ENCODE assay signal across 9 mouse cellular contexts in genomic region chr9:58155366-58155765, GRCm38 (mm10). TPM values are rescaled to one million over a fixed set of nuclear protein-coding genes. Genes with fewer than 3 reads are reported as not detected.
DNase-seq lines count a peak whose midpoint lies in the region; ATAC-seq lines count a peak whose summit lies in the region.
"Had no signal": no experiment of that assay in that cellular context is flagged by ENCODE, and none has a peak within 500 bp of the region (broad histone marks: within the 10 kb centered on the region; RNA-seq: fewer than 3 reads in every experiment).

No protein-coding gene starts in this region.

- no peak overlapping the region for H3K4me2 ChIP-seq in liver, embryonic 12.5 days
- no peak overlapping the region for H3K4me2 ChIP-seq in forebrain, embryonic 13.5 days
- peak overlapping the region; percentile 91 for H3K4me2 ChIP-seq in limb, embryonic 13.5 days (replicated peaks)

- H3K9ac ChIP-seq in liver, embryonic 12.5 days: no peak overlapping the region
- H3K9ac ChIP-seq in forebrain, embryonic 13.5 days: no peak overlapping the region
- H3K9ac ChIP-seq in limb, embryonic 13.5 days: peak overlapping the region; percentile 3; the same call in 1 of the 2 replicates

- no peaks in the 10 kb centered on the region; the same call in 1 of the 2 replicates for H3K27me3 ChIP-seq in liver, embryonic 12.5 days (replicated peaks)
- no peaks in the 10 kb centered on the region for H3K27me3 ChIP-seq in forebrain, embryonic 13.5 days
- H3K27me3 ChIP-seq in limb, embryonic 13.5 days: no peaks in the 10 kb centered on the region

- H3K36me3 ChIP-seq in liver, embryonic 12.5 days: no peaks in the 10 kb centered on the region
- H3K36me3 ChIP-seq in forebrain, embryonic 13.5 days (ENCODE audit: poor library complexity, severe bottlenecking): no peaks in the 10 kb centered on the region
- peaks cover 53% of the 10 kb centered on the region for H3K36me3 ChIP-seq in limb, embryonic 13.5 days

- H3K4me3 ChIP-seq in liver, embryonic 12.5 days: no peak overlapping the region
- H3K4me3 ChIP-seq in forebrain, embryonic 13.5 days: no peak overlapping the region
- H3K4me3 ChIP-seq in limb, embryonic 13.5 days: peak overlapping the region; percentile 50; the same call in 1 of the 2 replicates

- H3K9me3 ChIP-seq in liver, embryonic 12.5 days (replicated peaks): no peaks in the 10 kb centered on the region
- H3K9me3 ChIP-seq in forebrain, embryonic 13.5 days (replicated peaks): no peaks in the 10 kb centered on the region
- H3K9me3 ChIP-seq in limb, embryonic 13.5 days: no peaks in the 10 kb centered on the region

- no peak overlapping the region for H3K27ac ChIP-seq in liver, embryonic 12.5 days
- H3K27ac ChIP-seq in forebrain, embryonic 13.5 days: peak overlapping the region; percentile 31; the same call in 1 of the 2 replicates
- peak overlapping the region; percentile 100 for H3K27ac ChIP-seq in limb, embryonic 13.5 days

- DNase-seq in liver: peak; percentile 65
- peak; percentile 66 to 78 for DNase-seq in heart, postnatal 14 days
- DNase-seq in thymus, postnatal 0 days (ENCODE audit: low spot score): no peak
- no peak for DNase-seq in thymus, postnatal 14 days

- 50% methylated on average over 3 of the region's 3 CpGs for WGBS in liver, embryonic 12.5 days (ENCODE audit: insufficient replicate concordance)
- 45% methylated on average over 3 of the region's 3 CpGs for WGBS in forebrain, embryonic 13.5 days
- 40% methylated on average over 3 of the region's 3 CpGs for WGBS in limb, embryonic 13.5 days

- no peak for ATAC-seq in liver, embryonic 12.5 days
- 0 out of 2 replicates have a peak, but pooled peaks have one; percentile 39 for ATAC-seq in forebrain, embryonic 13.5 days
- no peak for ATAC-seq in limb, embryonic 13.5 days (ENCODE audit: low FRiP score, low read depth)
- no peak for ATAC-seq in erythroblast, adult 5-6 weeks (replicated peaks; ENCODE audit: low FRiP score, poor library complexity, severe bottlenecking)

- H3K4me1 ChIP-seq in liver, embryonic 12.5 days: peaks cover 11% of the 10 kb centered on the region; the same call in 1 of the 2 replicates
- H3K4me1 ChIP-seq in forebrain, embryonic 13.5 days: peaks cover 28% of the 10 kb centered on the region
- H3K4me1 ChIP-seq in limb, embryonic 13.5 days: peaks cover 84% of the 10 kb centered on the region

- intact Hi-C loops in heart, postnatal 14 days (cut with DNase I): no loop called here

RNA-seq across cellular contexts. Expression of gene Ccdc33, which starts 36.7 kb away (rescaled TPM):
- polyA plus RNA-seq in liver, embryonic 12.5 days (2016; fragmentation: Nextera tagmentation; extraction: Ambion mirVana): not detected in 2 replicates
- 1.1 and 1.8 TPM in 2 replicates for polyA plus RNA-seq in forebrain, embryonic 13.5 days (2015; fragmentation: Nextera tagmentation; extraction: Ambion mirVana)
- total RNA-seq in heart, postnatal 14 days (2021): under 1 TPM in 1 of 2 experiments, not detected in 1; 0.53 TPM
- 0.15 and 0.20 TPM in 2 replicates for polyA plus RNA-seq in limb, embryonic 13.5 days (2015; fragmentation: Nextera tagmentation; extraction: Ambion mirVana)
- 0.27 and 1.1 TPM in 2 replicates for polyA plus RNA-seq in thymus, postnatal 0 days (2015; fragmentation: Nextera tagmentation; extraction: Ambion mirVana)
- total RNA-seq in erythroblast, adult 5-6 weeks (2015; ENCODE audit: low replicate concordance): not detected in 2 replicates
- not detected in 2 replicates for total RNA-seq in erythroblast, adult 5-6 weeks (2017; ENCODE audit: low replicate concordance)
- total RNA-seq: gastrocnemius, adult 8-10 months had no signal

RNA-seq across cellular contexts. Expression of gene Islr, which starts 48.7 kb away (rescaled TPM):
- polyA plus RNA-seq in liver, embryonic 12.5 days (2016; fragmentation: Nextera tagmentation; extraction: Ambion mirVana): 4.9 and 5.9 TPM in 2 replicates
- polyA plus RNA-seq in forebrain, embryonic 13.5 days (2015; fragmentation: Nextera tagmentation; extraction: Ambion mirVana): 10.0 and 11.2 TPM in 2 replicates
- total RNA-seq in heart, postnatal 14 days (2021): 10 to 100 TPM; 44.0 to 44.6 TPM
- polyA plus RNA-seq in limb, embryonic 13.5 days (2015; fragmentation: Nextera tagmentation; extraction: Ambion mirVana): 207 and 210 TPM in 2 replicates
- polyA plus RNA-seq in thymus, postnatal 0 days (2015; fragmentation: Nextera tagmentation; extraction: Ambion mirVana): 11.5 and 14.7 TPM in 2 replicates
- total RNA-seq in erythroblast, adult 5-6 weeks (2015; ENCODE audit: low replicate concordance): 0.63 TPM in 1 of 2 replicates, not detected in the other
- not detected in 2 replicates for total RNA-seq in erythroblast, adult 5-6 weeks (2017; ENCODE audit: low replicate concordance)

RNA-seq across cellular contexts. Expression of gene Islr2, which starts 48.8 kb away (rescaled TPM):
- 0.07 TPM in 1 of 2 replicates, not detected in the other for polyA plus RNA-seq in liver, embryonic 12.5 days (2016; fragmentation: Nextera tagmentation; extraction: Ambion mirVana)
- polyA plus RNA-seq in forebrain, embryonic 13.5 days (2015; fragmentation: Nextera tagmentation; extraction: Ambion mirVana): 50.1 and 56.9 TPM in 2 replicates
- 1 to 10 TPM; 3.0 to 3.3 TPM for total RNA-seq in heart, postnatal 14 days (2021)
- polyA plus RNA-seq in limb, embryonic 13.5 days (2015; fragmentation: Nextera tagmentation; extraction: Ambion mirVana): 2.0 and 2.1 TPM in 2 replicates
- polyA plus RNA-seq in thymus, postnatal 0 days (2015; fragmentation: Nextera tagmentation; extraction: Ambion mirVana): 0.06 TPM in 1 of 2 replicates, not detected in the other
- total RNA-seq in erythroblast, adult 5-6 weeks (2015; ENCODE audit: low replicate concordance): not detected in 2 replicates
- total RNA-seq in erythroblast, adult 5-6 weeks (2017; ENCODE audit: low replicate concordance): not detected in 2 replicates

Comparison
In these comparisons a context has a peak if more than half of its experiments do, and no peak if none do; other contexts are left out.
1. DNase-seq: peak in liver (single experiment) and heart, postnatal 14 days (2 of 2); none in thymus, postnatal 0 days (single experiment) and thymus, postnatal 14 days (single experiment).
2. RNA of gene Islr, which starts 48.7 kb away (polyA plus RNA-seq): 207 to 210 TPM in limb, embryonic 13.5 days; 11.5 to 14.7 TPM in thymus, postnatal 0 days, 10.0 to 11.2 TPM in forebrain, embryonic 13.5 days and 4.9 to 5.9 TPM in liver, embryonic 12.5 days; every median in the first group is over 10 times any median in the second.
3. RNA of gene Islr2, which starts 48.8 kb away (polyA plus RNA-seq): 50.1 to 56.9 TPM in forebrain, embryonic 13.5 days; 2.0 to 2.1 TPM in limb, embryonic 13.5 days, 0.07 TPM in liver, embryonic 12.5 days and 0.06 TPM in thymus, postnatal 0 days; every median in the first group is over 10 times any median in the second.